Mouse (Mus musculus) heart, postnatal 4 days (tissue): ENCODE results near the gene Zbtb8os. TPM values are rescaled to one million over a fixed set of nuclear protein-coding genes. Genes with fewer than 3 reads are reported as not detected.

Experiments
- DNase-seq: peaks from one replicate; pipeline ENCODE4 v3.0.0; 2021
- total RNA-seq, 2 experiments: library from RNA; stranded (reverse); gene quantifications; 2 replicates each; pipeline ENCODE4 v1.2.3; 2021

Zbtb8os gene
- total RNA-seq = 10 to 100 TPM; 20.6 to 22.2 TPM

- DNase-seq = peak; percentile 97
These were observed at the start of gene Zbtb8os, which contains the start of gene Rbbp4 for GRCm38 (mm10) chr4:129335216-129336074. Zbtb8os (plus strand) TSS chr4:129335695. Rbbp4 (minus strand) TSS chr4:129335370.

- peak; percentile 44 for DNase-seq
These were observed 49.4 kb upstream of the Zbtb8os start for GRCm38 (mm10) chr4:129286001-129286682.

- peak; percentile 42 for DNase-seq
These were observed 48.6 kb upstream of the Zbtb8os start for GRCm38 (mm10) chr4:129286683-129287471.

GRCm38 (mm10) chr4:129287472-129287981 lies 48.0 kb upstream of the Zbtb8os start, which contains the start of gene Sync:
Sync (plus strand) TSS chr4:129287617.
- peak; percentile 68 for DNase-seq

GRCm38 (mm10) chr4:129288067-129288466 lies 47.4 kb upstream of the Zbtb8os start:
- DNase-seq = peak; percentile 56

GRCm38 (mm10) chr4:129289671-129290070 lies 45.8 kb upstream of the Zbtb8os start:
- no peak for DNase-seq

GRCm38 (mm10) chr4:129292831-129293230 lies 42.7 kb upstream of the Zbtb8os start:
- DNase-seq = no peak

GRCm38 (mm10) chr4:129293702-129294101 lies 41.8 kb upstream of the Zbtb8os start:
- no peak for DNase-seq

GRCm38 (mm10) chr4:129295188-129295587 lies 40.3 kb upstream of the Zbtb8os start:
- no peak for DNase-seq

GRCm38 (mm10) chr4:129296066-129296465 lies 39.4 kb upstream of the Zbtb8os start:
- no peak for DNase-seq

- no peak for DNase-seq
These were observed 37.8 kb upstream of the Zbtb8os start for GRCm38 (mm10) chr4:129297724-129298123.

GRCm38 (mm10) chr4:129299121-129299520 lies 36.4 kb upstream of the Zbtb8os start:
- no peak for DNase-seq

- DNase-seq = no peak
These were observed 32.1 kb upstream of the Zbtb8os start for GRCm38 (mm10) chr4:129303401-129303800.

- no peak for DNase-seq
These were observed 31.7 kb upstream of the Zbtb8os start for GRCm38 (mm10) chr4:129303816-129304215.

- no peak for DNase-seq
These were observed 31.2 kb upstream of the Zbtb8os start for GRCm38 (mm10) chr4:129304306-129304705.

- DNase-seq = no peak
These were observed 27.6 kb upstream of the Zbtb8os start for GRCm38 (mm10) chr4:129307936-129308335.

GRCm38 (mm10) chr4:129313886-129314285 lies 21.6 kb upstream of the Zbtb8os start:
- DNase-seq = no peak

- DNase-seq = no peak
These were observed 14.6 kb upstream of the Zbtb8os start for GRCm38 (mm10) chr4:129320876-129321275.

- DNase-seq = no peak
These were observed 13.5 kb upstream of the Zbtb8os start for GRCm38 (mm10) chr4:129322042-129322441.

GRCm38 (mm10) chr4:129323491-129323890 lies 12.0 kb upstream of the Zbtb8os start:
- no peak for DNase-seq

GRCm38 (mm10) chr4:129324756-129325155 lies 10.7 kb upstream of the Zbtb8os start:
- DNase-seq = no peak

GRCm38 (mm10) chr4:129326191-129326590 lies 9.3 kb upstream of the Zbtb8os start:
- no peak for DNase-seq
